Mouse (Mus musculus): ENCODE measurements at regions not wholly inside any gene's neighbourhood (a gene's known extent, or its start where the extent isn't known, plus 50 kb on each side); places are given as distances from the start of the nearest gene placed in this dataset.

DNA sequence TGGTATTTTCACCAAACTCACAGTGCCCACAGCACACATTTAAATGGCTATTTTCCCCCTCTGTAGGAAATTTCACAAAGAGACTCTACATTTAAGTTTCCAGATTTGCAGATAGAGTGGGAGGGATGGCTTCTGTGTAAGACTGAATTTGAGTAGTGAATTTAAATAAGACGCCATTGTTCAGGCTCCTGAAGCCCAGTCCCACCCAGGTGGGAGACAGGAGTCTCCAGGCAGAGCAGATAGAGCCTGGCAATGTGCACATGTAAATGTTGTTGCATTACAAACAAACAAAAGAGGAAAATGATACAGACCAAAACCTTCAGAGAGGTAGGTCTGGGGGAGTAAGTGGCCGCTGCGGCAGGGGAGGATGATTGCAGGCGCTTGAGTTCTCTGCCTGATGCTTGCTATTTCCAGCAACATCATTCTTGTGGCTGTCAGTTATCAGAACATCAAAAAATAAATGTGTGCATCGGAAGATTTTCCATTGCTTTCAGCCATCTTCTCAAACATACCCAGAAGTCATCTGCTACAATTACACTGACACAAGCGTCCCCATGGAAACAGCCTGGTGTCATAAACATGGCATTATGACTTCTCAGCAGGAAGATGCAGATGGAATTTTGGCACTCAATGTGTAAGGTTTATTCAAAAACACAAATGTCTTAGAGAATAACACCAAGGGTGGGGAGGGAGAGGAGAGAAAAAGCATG is 318.5 kb downstream of the Phkb start:
- Histone ChIP-seq H3K79me3 (ENCODE audit: low read depth) (no peaks in the 10 kb centered on the region), H3K4me3 (ENCODE audit: insufficient read depth, poor library complexity, severe bottlenecking) (no peak overlapping the region), H3K36me3 (ENCODE audit: control insufficient read depth, insufficient read depth) (no peaks in the 10 kb centered on the region), H3K79me2 (ENCODE audit: control insufficient read depth, insufficient read depth) (no peaks in the 10 kb centered on the region), H3K27me3 (ENCODE audit: control insufficient read depth, insufficient read depth, insufficient read length) (no peaks in the 10 kb centered on the region), H3ac (ENCODE audit: control insufficient read depth, insufficient read length, low read depth) (no peak overlapping the region)
- no peak for TF ChIP-seq MYOD1 (IDR thresholded peaks at IDR 0.05; ENCODE audit: control insufficient read depth, insufficient read length, low read depth)
- no peak for TF ChIP-seq CEBPB (IDR thresholded peaks at IDR 0.05; ENCODE audit: low read depth)
- no peak for TF ChIP-seq MAX (IDR thresholded peaks at IDR 0.05)
- no peak for TF ChIP-seq USF1 (IDR thresholded peaks at IDR 0.05; ENCODE audit: low read depth)

- Histone ChIP-seq H3ac (ENCODE audit: control insufficient read depth, insufficient read length, low read depth) (no peak overlapping the region), H3K4me3 (ENCODE audit: insufficient read depth, poor library complexity, severe bottlenecking) (no peak overlapping the region), H3K79me2 (ENCODE audit: control insufficient read depth, insufficient read depth) (no peaks in the 10 kb centered on the region), H3K36me3 (ENCODE audit: control insufficient read depth, insufficient read depth) (no peaks in the 10 kb centered on the region), H3K27me3 (ENCODE audit: control insufficient read depth, insufficient read depth, insufficient read length) (no peaks in the 10 kb centered on the region), H3K79me3 (ENCODE audit: low read depth) (no peaks in the 10 kb centered on the region)
- TF ChIP-seq USF1 (IDR thresholded peaks at IDR 0.05; ENCODE audit: low read depth) (no peak), MAX (IDR thresholded peaks at IDR 0.05) (no peak), MYOG (IDR thresholded peaks at IDR 0.05; ENCODE audit: control insufficient read depth, extremely low read depth, insufficient read length) (no peak), CTCF (IDR thresholded peaks at IDR 0.05; ENCODE audit: control insufficient read depth, insufficient read depth, insufficient read length) (no peak), MYOD1 (IDR thresholded peaks at IDR 0.05; ENCODE audit: control insufficient read depth, insufficient read length, low read depth) (no peak), FOSL1 (IDR thresholded peaks at IDR 0.05; ENCODE audit: insufficient read depth, low read length, poor library complexity, severe bottlenecking) (no peak), CEBPB (IDR thresholded peaks at IDR 0.05; ENCODE audit: low read depth) (no peak)
Observed at GRCm38 (mm10) chr8:86147586-86147985, 306.8 kb downstream of the Phkb start.

DNA sequence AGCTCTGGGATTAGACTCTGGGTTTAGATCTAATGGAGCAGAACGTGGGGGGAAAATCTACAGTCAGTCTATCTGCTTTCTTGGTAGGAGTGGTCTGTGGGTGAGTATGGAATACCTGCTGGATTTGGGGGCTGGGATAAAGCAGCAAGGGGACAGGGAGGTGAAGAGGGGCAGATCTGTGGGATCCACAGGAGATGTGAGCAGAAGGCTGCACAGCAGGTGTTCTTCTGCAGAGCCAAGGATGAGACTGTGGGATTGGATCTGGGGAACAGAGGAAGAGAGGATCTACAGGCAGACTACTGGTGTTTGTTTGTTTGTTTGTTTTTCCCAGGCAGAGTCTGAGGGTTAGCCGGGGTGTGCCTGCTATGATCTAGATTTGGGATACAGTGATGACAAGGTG is 284.5 kb downstream of the Phkb start:
- TF ChIP-seq MAX (IDR thresholded peaks at IDR 0.05): no peak
- Histone ChIP-seq H3K4me3 (ENCODE audit: insufficient read depth, poor library complexity, severe bottlenecking) (no peak overlapping the region), H3ac (ENCODE audit: control insufficient read depth, insufficient read length, low read depth) (no peak overlapping the region), H3K79me3 (ENCODE audit: low read depth) (no peaks in the 10 kb centered on the region), H3K36me3 (ENCODE audit: control insufficient read depth, insufficient read depth) (no peaks in the 10 kb centered on the region), H3K79me2 (ENCODE audit: control insufficient read depth, insufficient read depth) (no peaks in the 10 kb centered on the region), H3K27me3 (ENCODE audit: control insufficient read depth, insufficient read depth, insufficient read length) (no peaks in the 10 kb centered on the region)

DNA sequence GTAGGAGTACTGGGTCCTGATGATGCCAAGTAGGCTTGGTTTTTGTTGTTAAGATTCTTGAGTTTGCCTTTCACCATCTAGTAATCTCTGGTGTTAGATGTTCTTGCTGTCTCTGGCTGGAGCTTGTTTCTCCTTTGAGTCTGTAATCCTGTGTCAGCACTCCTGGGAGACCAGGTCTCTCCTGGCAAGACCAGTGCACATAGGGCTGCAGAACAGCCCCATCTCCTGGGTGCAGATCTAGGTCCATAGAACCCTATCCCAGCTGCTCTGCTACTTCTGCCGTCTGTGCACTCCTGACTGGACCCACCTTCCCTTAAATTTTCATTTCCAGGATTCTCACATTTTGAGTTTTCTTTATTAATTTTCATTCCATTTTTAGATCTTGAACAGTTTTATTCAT is 283.9 kb downstream of the Phkb start:
- no peaks in the 10 kb centered on the region for H3K79me2 ChIP-seq (ENCODE audit: control insufficient read depth, insufficient read depth)
- no peak for TF ChIP-seq CEBPB (IDR thresholded peaks at IDR 0.05; ENCODE audit: low read depth)
- TF ChIP-seq MYOD1 (IDR thresholded peaks at IDR 0.05; ENCODE audit: control insufficient read depth, insufficient read length, low read depth): no peak
- no peaks in the 10 kb centered on the region for H3K36me3 ChIP-seq (ENCODE audit: control insufficient read depth, insufficient read depth)

More for the DNA sequence above, 283.9 kb downstream of the Phkb start:
- H3ac ChIP-seq (ENCODE audit: control insufficient read depth, insufficient read length, low read depth): no peak overlapping the region
- no peak overlapping the region for H3K4me3 ChIP-seq (ENCODE audit: insufficient read depth, poor library complexity, severe bottlenecking)
- no peaks in the 10 kb centered on the region for H3K79me3 ChIP-seq (ENCODE audit: low read depth)
- no peaks in the 10 kb centered on the region for H3K27me3 ChIP-seq (ENCODE audit: control insufficient read depth, insufficient read depth, insufficient read length)

Measured in C2C12 (cell line).